Mouse (Mus musculus) cerebellum, postnatal 10 days (tissue): Measurements from ENCODE around the gene Mpp2.

Source experiments
- DNase-seq, 2 experiments: peaks; one replicate each; pipeline ENCODE4 v3.0.0; 2021; ENCODE audit warnings: mixed read lengths in 2 of 2

Gene Mpp2

DNA sequence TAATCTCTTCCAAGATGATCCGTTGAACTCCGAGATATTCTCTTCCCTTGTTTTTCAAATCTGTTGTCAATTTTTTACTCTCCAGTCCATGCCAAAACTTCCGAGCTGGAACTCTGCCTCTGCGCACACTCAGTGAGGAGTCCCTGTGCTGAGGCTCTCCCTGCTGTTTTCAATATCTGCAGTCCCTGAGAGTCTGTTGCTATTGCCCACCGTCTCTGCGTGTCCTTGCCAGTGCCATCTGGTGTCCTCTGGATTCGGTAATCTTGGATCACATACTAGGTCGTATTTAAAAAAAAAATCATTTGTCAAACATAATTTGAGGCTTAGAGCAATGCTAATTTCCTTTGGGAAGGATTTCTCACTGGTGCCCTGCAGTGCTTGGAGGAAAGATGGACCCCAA is 53.4 kb downstream of the Mpp2 start:
- DNase-seq: peak; percentile 93 to 95

- DNase-seq: no peak
Measured at GRCm38 (mm10) chr11:102033055-102033591, 55.2 kb downstream of the Mpp2 start.

- peak; percentile 95 to 97 for DNase-seq
Measured at GRCm38 (mm10) chr11:102031149-102031548, 57.2 kb downstream of the Mpp2 start.

DNA sequence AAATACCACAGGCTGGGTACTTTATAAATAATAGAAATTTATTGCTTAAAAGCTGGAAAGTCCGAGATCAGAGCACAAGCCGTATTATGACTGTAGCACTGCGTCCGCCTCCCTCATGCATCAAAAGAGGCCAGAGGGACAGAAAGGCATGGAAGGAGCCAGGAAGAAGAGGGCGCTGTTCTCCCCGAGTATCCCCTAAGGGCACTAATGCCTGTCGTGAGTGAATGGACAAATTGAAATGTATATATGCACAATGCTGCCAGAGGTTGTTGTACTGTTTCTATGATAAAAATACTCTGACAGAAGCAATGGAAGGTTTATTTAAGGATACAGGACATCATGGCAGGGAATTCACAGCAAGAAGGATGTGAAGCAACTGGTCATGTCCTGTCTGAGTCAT is 58.3 kb downstream of the Mpp2 start:
- no peak for DNase-seq

GRCm38 (mm10) chr11:102029304-102029703 is 59.0 kb downstream of the Mpp2 start:
- no peak for DNase-seq

- DNase-seq: peak in 1 of 2 experiments; percentile 47
Measured at GRCm38 (mm10) chr11:102028087-102028816, 60.1 kb downstream of the Mpp2 start, which contains the start of gene Mpp3. Gene Mpp3, minus strand, starts transcription at chr11:102028461.

DNA sequence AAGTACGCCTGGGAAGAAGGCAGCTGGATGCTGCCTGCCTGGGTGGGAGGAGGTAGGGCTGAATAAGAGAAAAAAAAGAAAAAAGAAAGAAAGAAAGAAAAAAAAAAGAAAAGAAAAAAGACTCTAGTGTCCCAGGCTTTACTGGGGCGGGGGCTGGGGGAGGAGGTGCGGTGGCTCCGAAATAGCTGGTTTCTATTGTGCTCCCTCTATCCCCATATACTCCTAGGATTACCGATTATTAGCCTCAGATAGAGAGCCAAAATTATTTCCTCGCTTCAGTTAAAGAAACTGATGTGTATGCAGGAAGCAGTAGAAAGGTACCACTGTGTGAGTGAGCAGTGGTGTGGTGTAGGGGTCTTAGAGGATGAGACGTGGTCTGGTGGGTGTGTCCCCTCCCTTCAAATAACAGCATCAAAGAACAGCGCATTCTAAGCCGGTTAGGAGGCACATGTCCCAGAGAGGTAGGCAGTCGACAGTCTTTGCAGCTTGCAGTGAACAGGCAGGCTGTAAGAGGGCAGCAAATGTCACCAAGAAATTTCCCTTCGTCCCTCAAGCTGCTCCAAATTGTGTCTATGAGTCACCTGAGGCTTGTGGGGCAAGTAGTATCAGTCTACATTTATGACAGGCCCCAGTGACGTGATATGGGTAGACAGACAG is 60.8 kb downstream of the Mpp2 start:
- peak; percentile 61 to 65 for DNase-seq

DNA sequence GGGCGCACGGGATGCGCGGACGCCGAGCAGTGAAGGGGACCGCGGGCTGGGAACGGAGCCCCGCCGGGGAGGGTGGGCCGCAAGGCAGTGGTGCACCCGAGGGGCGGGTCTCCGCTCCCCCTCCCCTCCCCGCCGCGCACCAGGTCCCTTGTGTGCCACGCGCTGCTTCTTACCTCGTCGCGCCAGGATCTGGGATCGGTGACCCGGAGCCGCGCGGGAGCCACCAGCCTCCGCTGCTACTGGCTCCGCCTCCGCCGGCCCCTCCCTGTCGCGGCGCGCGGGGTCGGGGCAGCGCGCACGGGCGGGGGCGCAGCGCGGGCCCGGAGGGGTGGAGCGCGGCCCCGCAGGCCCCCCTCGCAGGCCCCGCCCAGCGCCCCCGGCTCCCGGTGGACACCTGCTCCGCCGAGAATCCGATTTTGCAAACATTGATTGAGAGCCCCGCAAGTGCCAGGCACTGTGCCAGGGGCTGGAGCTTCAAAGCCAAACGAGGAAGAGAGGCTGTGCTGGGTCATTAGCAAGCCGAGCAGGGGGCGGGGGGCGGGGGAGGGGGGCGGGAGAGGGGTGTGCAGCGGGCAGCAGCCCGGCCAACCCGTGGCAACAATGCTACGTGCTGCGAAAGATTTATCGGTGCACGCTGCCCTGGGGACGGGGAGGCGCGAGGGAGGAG is 61.5 kb downstream of the Mpp2 start:
- DNase-seq: peak; percentile 93 to 97

GRCm38 (mm10) chr11:102025991-102026660 is 62.2 kb downstream of the Mpp2 start:
- DNase-seq: peak; percentile 72 to 73

GRCm38 (mm10) chr11:102025354-102025753 is 63.0 kb downstream of the Mpp2 start:
- DNase-seq: peak; percentile 58 to 60

DNA sequence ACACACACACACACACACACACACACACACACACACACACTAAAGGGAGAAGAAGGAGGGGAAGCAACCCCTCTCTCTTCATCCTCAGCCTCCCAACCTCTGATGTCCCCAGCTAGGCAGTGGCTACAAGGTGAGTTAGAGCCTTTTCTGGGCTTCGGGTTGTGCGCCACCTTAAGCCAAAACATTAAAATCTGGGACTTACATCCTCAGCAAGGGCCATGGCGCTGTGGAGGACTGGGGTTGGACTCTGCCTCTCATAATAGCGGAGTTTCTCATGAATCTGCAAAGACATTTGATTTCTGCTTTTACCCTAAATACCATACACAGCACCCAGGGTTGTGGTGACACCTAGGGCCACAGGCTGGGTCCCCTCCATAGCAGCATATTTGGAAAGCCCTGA is 63.4 kb downstream of the Mpp2 start:
- DNase-seq: no peak

- DNase-seq: peak; percentile 77 to 82
Measured at GRCm38 (mm10) chr11:102024084-102024758, 64.1 kb downstream of the Mpp2 start.

DNA sequence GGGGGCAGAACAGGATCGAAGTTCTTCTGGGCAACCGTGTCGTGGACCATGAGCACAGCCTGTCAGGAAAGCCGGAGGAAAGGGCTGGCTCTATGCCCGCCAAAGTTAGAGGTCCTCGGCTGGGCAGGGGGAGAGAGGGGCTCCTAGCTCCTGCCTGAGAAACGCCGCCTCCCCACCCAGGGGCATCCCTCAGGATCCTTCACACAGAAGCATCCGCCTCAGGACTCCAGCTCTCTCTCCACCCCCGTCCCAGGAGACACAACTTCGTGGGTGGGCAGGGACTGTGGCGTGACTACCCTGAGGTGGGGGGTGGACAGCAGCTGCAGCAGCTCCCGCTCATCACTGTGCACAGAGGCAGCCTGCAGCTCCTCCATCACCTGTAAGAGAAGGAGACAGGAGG is 64.9 kb downstream of the Mpp2 start:
- peak in 1 of 2 experiments; percentile 47 for DNase-seq

DNA sequence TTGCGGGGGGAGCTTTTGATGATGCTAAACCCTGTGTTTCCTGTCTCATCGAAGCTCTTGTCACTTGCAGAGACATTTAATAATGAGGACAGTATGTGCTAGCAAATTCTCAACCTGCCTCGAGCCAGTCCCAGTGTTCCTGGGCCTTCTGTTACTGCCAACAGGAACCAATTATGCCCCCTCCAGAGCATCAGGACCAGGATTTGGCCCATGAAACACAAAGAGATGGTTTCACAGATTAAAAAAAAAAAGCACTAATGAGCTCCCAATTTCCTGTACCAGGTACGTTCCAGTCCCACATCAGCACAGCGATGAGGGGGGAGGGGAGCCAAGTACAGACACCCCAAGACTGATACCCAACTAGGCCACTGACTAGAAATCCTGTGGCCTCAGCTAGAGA is 67.1 kb downstream of the Mpp2 start:
- no peak for DNase-seq

GRCm38 (mm10) chr11:102019736-102020135 is 68.6 kb downstream of the Mpp2 start:
- peak in 1 of 2 experiments; percentile 38 for DNase-seq

- DNase-seq: peak; percentile 60 to 69
Measured at GRCm38 (mm10) chr11:102016136-102016535, 72.2 kb downstream of the Mpp2 start.

GRCm38 (mm10) chr11:102015472-102015871 is 72.8 kb downstream of the Mpp2 start:
- DNase-seq: no peak

GRCm38 (mm10) chr11:102013201-102013600 is 75.1 kb downstream of the Mpp2 start:
- DNase-seq: peak in 1 of 2 experiments; percentile 48

DNA sequence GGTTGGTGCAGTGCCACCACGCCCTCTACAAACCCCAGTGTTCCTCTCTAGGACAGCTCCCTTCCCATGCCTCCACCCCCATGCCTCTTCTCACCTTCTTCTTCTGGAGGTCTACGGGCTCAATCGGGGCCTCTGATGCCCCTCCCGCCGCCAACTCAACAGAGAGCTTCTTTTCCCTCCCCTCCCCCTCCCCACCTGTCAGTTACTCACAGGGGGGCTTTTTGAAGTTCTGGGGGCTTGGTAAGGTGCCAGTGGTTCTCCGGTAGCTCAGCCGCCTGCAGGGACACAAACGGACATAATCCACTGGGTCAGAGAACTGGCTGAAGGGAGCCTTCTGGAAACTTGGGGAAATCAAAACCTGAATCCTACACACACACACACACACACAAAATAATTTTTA is 76.8 kb downstream of the Mpp2 start:
- DNase-seq: peak; percentile 70

GRCm38 (mm10) chr11:102010140-102010539 is 78.2 kb downstream of the Mpp2 start:
- peak; percentile 84 to 90 for DNase-seq

GRCm38 (mm10) chr11:102008954-102009637 is 79.2 kb downstream of the Mpp2 start:
- no peak for DNase-seq

- no peak for DNase-seq
Measured at GRCm38 (mm10) chr11:102008372-102008771, 79.9 kb downstream of the Mpp2 start.
